Mouse (Mus musculus): Measurements from ENCODE around the gene Csk. TPM values are rescaled to one million over a fixed set of nuclear protein-coding genes. Genes with fewer than 3 reads are reported as not detected.

The Csk gene
- total and polyA plus RNA-seq, 3 experiments = 118 to 332 (median 151) TPM

GRCm38 (mm10) chr9:57617556-57618169, 35.8 kb downstream of the Csk start:
- H3K4me1 ChIP-seq (ENCODE audit: insufficient read depth, low read depth, low read length) = peaks cover 2% of the 10 kb centered on the region; the same call in 1 of the 2 replicates
- peaks cover 50% of the 10 kb centered on the region for H3K27me3 ChIP-seq (ENCODE audit: insufficient read depth, low read length)
- ATAC-seq (ENCODE audit: extremely low read depth, insufficient number of reproducible peaks, low FRiP score, poor library complexity, severe bottlenecking) = no peak
- H3K36me3 ChIP-seq (replicated peaks) = no peaks in the 10 kb centered on the region
- H3K4me3 ChIP-seq (ENCODE audit: low read depth, low read length) = no peak overlapping the region
- H3K9me3 ChIP-seq (replicated peaks) = no peaks in the 10 kb centered on the region
- DNase-seq (ENCODE audit: low spot score) = no peak
- TF ChIP-seq TAL1 (conservative IDR thresholded peaks at IDR 0.05; ENCODE audit: low read depth, low read length) (no peak), POLR2AphosphoS5 (IDR thresholded peaks at IDR 0.05; ENCODE audit: insufficient replicate concordance, low read depth, low read length) (no peak), CTCF (IDR thresholded peaks at IDR 0.05; ENCODE audit: low read depth, low read length) (no peak), GATA2 (IDR thresholded peaks at IDR 0.05; ENCODE audit: borderline replicate concordance, low read depth, low read length) (no peak), GATA1 (IDR thresholded peaks at IDR 0.05; ENCODE audit: borderline replicate concordance, low read length) (no peak)

DNA sequence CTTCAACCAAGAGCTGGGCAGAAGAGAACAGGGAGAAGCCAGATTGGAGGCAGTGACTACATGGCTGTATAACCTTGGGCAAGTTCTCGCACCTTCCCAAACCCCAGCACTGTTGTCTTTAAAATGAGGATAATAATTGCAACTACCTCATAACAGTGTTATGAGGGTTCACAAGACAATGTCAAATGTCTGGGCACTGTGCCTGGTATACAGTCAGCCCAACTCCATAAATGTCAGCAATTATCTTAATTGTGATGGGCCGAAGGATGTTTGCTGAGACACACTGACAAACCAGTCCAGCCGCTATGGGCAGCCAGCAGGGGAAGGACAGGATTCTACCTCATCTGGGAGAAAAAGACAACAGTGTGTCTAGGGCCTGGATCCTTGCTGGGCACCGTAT, 38.6 kb downstream of the Csk start:
- DNase-seq (ENCODE audit: low spot score) = no peak
- Histone ChIP-seq H3K27me3 (ENCODE audit: insufficient read depth, low read length) (peaks cover 74% of the 10 kb centered on the region), H3K4me1 (ENCODE audit: insufficient read depth, low read depth, low read length) (peaks cover 2% of the 10 kb centered on the region; the same call in 1 of the 2 replicates), H3K36me3 (replicated peaks) (no peaks in the 10 kb centered on the region), H3K9me3 (replicated peaks) (no peaks in the 10 kb centered on the region), H3K4me3 (ENCODE audit: low read depth, low read length) (no peak overlapping the region)
- ATAC-seq (ENCODE audit: extremely low read depth, insufficient number of reproducible peaks, low FRiP score, poor library complexity, severe bottlenecking) = no peak
- TF ChIP-seq GATA2 (IDR thresholded peaks at IDR 0.05; ENCODE audit: borderline replicate concordance, low read depth, low read length) (no peak), TAL1 (conservative IDR thresholded peaks at IDR 0.05; ENCODE audit: low read depth, low read length) (no peak), CTCF (IDR thresholded peaks at IDR 0.05; ENCODE audit: low read depth, low read length) (no peak), GATA1 (IDR thresholded peaks at IDR 0.05; ENCODE audit: borderline replicate concordance, low read length) (no peak), POLR2AphosphoS5 (IDR thresholded peaks at IDR 0.05; ENCODE audit: insufficient replicate concordance, low read depth, low read length) (no peak)

DNA sequence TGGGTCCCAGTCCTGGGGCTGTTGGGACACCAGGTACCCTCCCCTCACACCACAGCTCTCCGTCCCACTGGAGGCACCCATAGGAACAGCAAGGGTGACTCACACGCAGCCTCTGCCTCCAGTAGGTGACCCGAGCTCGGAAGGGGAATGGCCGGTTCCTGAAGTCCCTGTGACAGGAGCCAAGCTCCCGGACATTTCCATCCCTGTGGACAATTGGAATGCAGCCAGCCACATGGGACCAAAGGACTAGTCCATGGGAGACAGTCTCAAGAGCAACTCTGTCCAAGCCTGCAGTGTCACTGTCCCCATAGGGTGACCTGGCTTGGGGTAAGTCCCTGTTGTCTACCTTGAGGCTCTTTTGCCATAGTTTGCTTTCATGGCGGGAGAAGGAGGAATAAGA, 39.5 kb downstream of the Csk start:
- Histone ChIP-seq H3K4me1 (ENCODE audit: insufficient read depth, low read depth, low read length) (peaks cover under 1% of the 10 kb centered on the region; the same call in 1 of the 2 replicates), H3K4me3 (ENCODE audit: low read depth, low read length) (no peak overlapping the region), H3K9me3 (replicated peaks) (no peaks in the 10 kb centered on the region), H3K36me3 (replicated peaks) (no peaks in the 10 kb centered on the region), H3K27me3 (ENCODE audit: insufficient read depth, low read length) (peaks cover 77% of the 10 kb centered on the region)
- TF ChIP-seq GATA2 (IDR thresholded peaks at IDR 0.05; ENCODE audit: borderline replicate concordance, low read depth, low read length) = no peak
- no peak for TF ChIP-seq CTCF (IDR thresholded peaks at IDR 0.05; ENCODE audit: low read depth, low read length)
- no peak for TF ChIP-seq TAL1 (conservative IDR thresholded peaks at IDR 0.05; ENCODE audit: low read depth, low read length)
- no peak for TF ChIP-seq GATA1 (IDR thresholded peaks at IDR 0.05; ENCODE audit: borderline replicate concordance, low read length)
- no peak for TF ChIP-seq POLR2AphosphoS5 (IDR thresholded peaks at IDR 0.05; ENCODE audit: insufficient replicate concordance, low read depth, low read length)
- ATAC-seq (ENCODE audit: extremely low read depth, insufficient number of reproducible peaks, low FRiP score, poor library complexity, severe bottlenecking) = no peak
- DNase-seq (ENCODE audit: low spot score) = no peak

DNA sequence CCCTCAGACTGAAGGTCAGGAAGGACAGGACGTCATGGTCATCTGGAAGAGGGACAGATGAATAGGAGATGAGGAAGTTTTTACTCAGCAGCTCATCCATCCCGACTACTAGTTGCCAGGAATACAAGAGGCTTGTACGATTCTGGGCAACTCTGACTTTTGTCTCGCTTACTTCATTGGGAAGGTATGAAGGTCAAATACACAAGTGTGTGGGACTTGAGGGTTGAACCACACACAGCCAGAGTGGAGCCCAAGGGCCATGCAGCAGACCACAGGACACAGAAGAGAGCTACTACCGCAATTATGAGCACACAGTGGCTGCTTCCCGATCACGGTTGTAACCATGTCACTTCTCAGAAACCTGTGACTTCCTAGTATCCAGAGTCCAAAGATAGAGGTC, 40.8 kb downstream of the Csk start:
- H3K9me3 ChIP-seq (replicated peaks) = no peaks in the 10 kb centered on the region
- no peaks in the 10 kb centered on the region for H3K4me1 ChIP-seq (ENCODE audit: insufficient read depth, low read depth, low read length)
- H3K4me3 ChIP-seq (ENCODE audit: low read depth, low read length) = no peak overlapping the region
- DNase-seq (ENCODE audit: low spot score) (no peak), ATAC-seq (ENCODE audit: extremely low read depth, insufficient number of reproducible peaks, low FRiP score, poor library complexity, severe bottlenecking) (no peak)
- H3K36me3 ChIP-seq (replicated peaks) = no peaks in the 10 kb centered on the region
- TF ChIP-seq CTCF (IDR thresholded peaks at IDR 0.05; ENCODE audit: low read depth, low read length) (no peak), GATA1 (IDR thresholded peaks at IDR 0.05; ENCODE audit: borderline replicate concordance, low read length) (no peak), POLR2AphosphoS5 (IDR thresholded peaks at IDR 0.05; ENCODE audit: insufficient replicate concordance, low read depth, low read length) (no peak), GATA2 (IDR thresholded peaks at IDR 0.05; ENCODE audit: borderline replicate concordance, low read depth, low read length) (no peak), TAL1 (conservative IDR thresholded peaks at IDR 0.05; ENCODE audit: low read depth, low read length) (no peak)
- peaks cover 84% of the 10 kb centered on the region for H3K27me3 ChIP-seq (ENCODE audit: insufficient read depth, low read length)

GRCm38 (mm10) chr9:57610359-57610826, 43.0 kb downstream of the Csk start:
- no peak for ATAC-seq (ENCODE audit: extremely low read depth, insufficient number of reproducible peaks, low FRiP score, poor library complexity, severe bottlenecking)
- TF ChIP-seq GATA2 (IDR thresholded peaks at IDR 0.05; ENCODE audit: borderline replicate concordance, low read depth, low read length) = no peak
- no peak for TF ChIP-seq CTCF (IDR thresholded peaks at IDR 0.05; ENCODE audit: low read depth, low read length)
- TF ChIP-seq GATA1 (IDR thresholded peaks at IDR 0.05; ENCODE audit: borderline replicate concordance, low read length) = no peak
- TF ChIP-seq TAL1 (conservative IDR thresholded peaks at IDR 0.05; ENCODE audit: low read depth, low read length) = no peak
- TF ChIP-seq POLR2AphosphoS5 (IDR thresholded peaks at IDR 0.05; ENCODE audit: insufficient replicate concordance, low read depth, low read length) = no peak
- Histone ChIP-seq H3K27me3 (ENCODE audit: insufficient read depth, low read length) (peaks cover 84% of the 10 kb centered on the region), H3K4me3 (ENCODE audit: low read depth, low read length) (no peak overlapping the region), H3K9me3 (replicated peaks) (no peaks in the 10 kb centered on the region), H3K36me3 (replicated peaks) (no peaks in the 10 kb centered on the region), H3K4me1 (ENCODE audit: insufficient read depth, low read depth, low read length) (no peaks in the 10 kb centered on the region)
- no peak for DNase-seq (ENCODE audit: low spot score)

- no peaks in the 10 kb centered on the region for H3K4me1 ChIP-seq (ENCODE audit: insufficient read depth, low read depth, low read length)
- ATAC-seq (ENCODE audit: extremely low read depth, insufficient number of reproducible peaks, low FRiP score, poor library complexity, severe bottlenecking) (no peak), DNase-seq (ENCODE audit: low spot score) (no peak)
- no peaks in the 10 kb centered on the region for H3K36me3 ChIP-seq (replicated peaks)
- no peak overlapping the region for H3K4me3 ChIP-seq (ENCODE audit: low read depth, low read length)
- H3K9me3 ChIP-seq (replicated peaks) = no peaks in the 10 kb centered on the region
- peaks cover 80% of the 10 kb centered on the region for H3K27me3 ChIP-seq (ENCODE audit: insufficient read depth, low read length)
- no peak for TF ChIP-seq GATA2 (IDR thresholded peaks at IDR 0.05; ENCODE audit: borderline replicate concordance, low read depth, low read length)
- no peak for TF ChIP-seq CTCF (IDR thresholded peaks at IDR 0.05; ENCODE audit: low read depth, low read length)
- no peak for TF ChIP-seq POLR2AphosphoS5 (IDR thresholded peaks at IDR 0.05; ENCODE audit: insufficient replicate concordance, low read depth, low read length)
- no peak for TF ChIP-seq TAL1 (conservative IDR thresholded peaks at IDR 0.05; ENCODE audit: low read depth, low read length)
- TF ChIP-seq GATA1 (IDR thresholded peaks at IDR 0.05; ENCODE audit: borderline replicate concordance, low read length) = no peak
Measured at GRCm38 (mm10) chr9:57609803-57610202, 43.6 kb downstream of the Csk start.

Data from G1E (cell line).